Mouse (Mus musculus) forebrain, embryonic 14.5 days (tissue): ENCODE results near the gene Itgb3bp. TPM values are rescaled to one million over a fixed set of nuclear protein-coding genes. Genes with fewer than 3 reads are reported as not detected.

Experiments
- ATAC-seq: fragments of 200-750 bp; cut with Nextera tagmentation; 2 replicates; pipeline ENCODE4 v1.8.0; 2017; ENCODE audit warnings: mild to moderate bottlenecking, moderate library complexity
- DNase-seq: peaks from one replicate; pipeline ENCODE4 v3.0.0-alpha.2; 2015; ENCODE audit warnings: low spot score
- H3K27ac ChIP-seq: fragments of 300-500 bp; sonication (generic); 2 replicates; pipeline ENCODE4 v1.5.1; 2014; ENCODE audit warnings: low read depth, mild to moderate bottlenecking, control low read depth, low read length, moderate library complexity
- H3K27me3 ChIP-seq: fragments of 300-500 bp; sonication (generic); replicated peaks from 2 replicates; pipeline ENCODE4 v1.6.1; 2014; ENCODE audit warnings: low read length, control low read depth, mixed read lengths; ENCODE audit not compliant: control insufficient read depth, insufficient read depth
- H3K36me3 ChIP-seq: fragments of 300-500 bp; sonication (generic); 2 replicates; pipeline ENCODE4 v1.6.1; 2014; ENCODE audit warnings: low read length, control low read depth; ENCODE audit not compliant: control insufficient read depth, insufficient read depth
- H3K4me1 ChIP-seq: fragments of 300-500 bp; sonication (generic); 2 replicates; pipeline ENCODE4 v1.6.1; 2014; ENCODE audit warnings: antibody characterized with exemption, low read length, control low read depth; ENCODE audit not compliant: control insufficient read depth, insufficient read depth
- H3K4me2 ChIP-seq: fragments of 300-500 bp; sonication (generic); 2 replicates; pipeline ENCODE4 v1.6.1; 2014; ENCODE audit warnings: mild to moderate bottlenecking, control low read depth, low read length
- H3K4me3 ChIP-seq: fragments of 300-500 bp; sonication (generic); 2 replicates; pipeline ENCODE4 v1.5.1; 2014; ENCODE audit warnings: low read depth, low read length, control low read depth
- H3K9ac ChIP-seq: fragments of 300-500 bp; sonication (generic); 2 replicates; pipeline ENCODE4 v1.6.1; 2014; ENCODE audit warnings: mild to moderate bottlenecking, low read length, control low read depth, moderate library complexity
- H3K9me3 ChIP-seq: fragments of 300-500 bp; sonication (generic); replicated peaks from 2 replicates; pipeline ENCODE4 v1.6.1; 2016; ENCODE audit warnings: low read length, control low read depth, mixed read lengths; ENCODE audit not compliant: control insufficient read depth
- WGBS: fragments of 180-500 bp; shearing (Covaris S2); extraction: QIAGEN DNeasy Blood & Tissue Kit; methylation state at CpG from one replicate; pipeline ENCODE4 v1.1.7; 2014; 5-methylcytosine and 5-hydroxymethylcytosine counted together
- polyA plus RNA-seq: library from polyadenylated mRNA; unstranded; fragments of >200 nt; fragmentation: Nextera tagmentation; extraction: Ambion mirVana; gene quantifications from 2 replicates; pipeline ENCODE4 v1.2.1, GENCODE M21; 2014

The Itgb3bp gene
- polyA plus RNA-seq, 1 experiment from 2014 or later, result 27.2 TPM

DNA sequence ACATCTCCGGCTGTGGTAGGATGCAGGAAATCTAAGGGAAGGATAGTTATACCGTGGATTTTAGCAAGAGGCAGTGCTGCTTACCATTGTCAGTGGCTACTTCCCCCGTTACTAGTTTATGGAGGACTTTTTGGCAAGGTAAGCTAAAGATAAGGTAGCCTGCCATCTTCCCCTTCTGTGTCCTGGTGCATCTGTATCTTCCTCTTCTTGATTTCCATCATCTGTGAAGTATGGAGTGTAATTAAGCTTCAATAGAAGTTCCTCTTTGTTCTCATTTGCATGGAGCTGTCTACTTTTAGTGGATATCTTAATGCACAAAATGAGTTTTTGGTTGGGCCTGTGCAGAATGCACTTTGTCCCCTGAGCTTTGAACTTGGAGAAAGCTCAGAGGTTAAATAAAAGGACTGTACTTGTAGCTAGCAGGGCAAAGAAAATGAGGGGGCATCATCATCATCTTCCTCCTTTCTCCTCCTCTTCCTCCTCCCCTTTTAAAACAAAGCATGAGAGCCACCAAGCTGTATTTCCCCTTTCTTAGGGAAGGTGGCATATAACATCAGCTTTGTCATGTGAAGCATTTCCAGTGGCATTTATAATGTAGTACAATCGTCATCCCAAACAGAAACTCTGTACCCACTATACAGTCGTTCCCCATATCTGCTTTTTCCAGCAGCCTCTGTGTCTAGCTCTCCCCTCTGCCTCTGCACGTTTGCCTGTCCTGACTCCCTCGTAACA lies 28.6 kb upstream of the Itgb3bp start:
- Histone ChIP-seq H3K4me2 (no peak overlapping the region), H3K4me1 (no peaks in the 10 kb centered on the region), H3K9me3 (no peaks in the 10 kb centered on the region), H3K9ac (no peak overlapping the region), H3K27me3 (no peaks in the 10 kb centered on the region), H3K27ac (no peak overlapping the region), H3K4me3 (no peak overlapping the region), H3K36me3 (no peaks in the 10 kb centered on the region)
- 78% methylated on average over 7 of the region's 7 CpGs for WGBS
- ATAC-seq, result no peak
- no peak for DNase-seq

DNA sequence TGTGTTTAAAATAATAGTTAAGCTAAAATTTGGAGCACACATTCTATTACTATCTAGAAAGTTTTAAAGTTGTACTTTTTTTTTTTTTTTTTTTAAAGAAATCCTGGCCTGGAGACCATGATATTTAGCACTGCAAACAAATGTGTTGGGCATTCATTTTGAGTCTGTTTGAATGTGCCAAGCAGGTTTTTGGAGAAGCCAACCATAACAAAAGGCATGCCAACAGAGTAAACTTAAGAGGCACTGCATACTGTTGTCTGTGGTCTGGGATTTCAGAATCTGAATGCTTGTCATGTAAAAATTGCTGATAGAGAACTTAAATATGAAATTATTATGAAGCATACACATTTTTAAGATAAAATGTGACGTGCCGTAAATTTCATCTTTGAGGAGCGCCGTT lies 27.6 kb upstream of the Itgb3bp start:
- no peaks in the 10 kb centered on the region for H3K36me3 ChIP-seq
- WGBS, result 95% methylated on average over 4 of the region's 4 CpGs
- H3K4me1 ChIP-seq, result no peaks in the 10 kb centered on the region
- H3K4me2 ChIP-seq, result no peak overlapping the region
- no peak overlapping the region for H3K27ac ChIP-seq
- H3K4me3 ChIP-seq, result no peak overlapping the region
- no peaks in the 10 kb centered on the region for H3K9me3 ChIP-seq
- H3K27me3 ChIP-seq, result no peaks in the 10 kb centered on the region
- DNase-seq (no peak), ATAC-seq (no peak)
- no peak overlapping the region for H3K9ac ChIP-seq

DNA sequence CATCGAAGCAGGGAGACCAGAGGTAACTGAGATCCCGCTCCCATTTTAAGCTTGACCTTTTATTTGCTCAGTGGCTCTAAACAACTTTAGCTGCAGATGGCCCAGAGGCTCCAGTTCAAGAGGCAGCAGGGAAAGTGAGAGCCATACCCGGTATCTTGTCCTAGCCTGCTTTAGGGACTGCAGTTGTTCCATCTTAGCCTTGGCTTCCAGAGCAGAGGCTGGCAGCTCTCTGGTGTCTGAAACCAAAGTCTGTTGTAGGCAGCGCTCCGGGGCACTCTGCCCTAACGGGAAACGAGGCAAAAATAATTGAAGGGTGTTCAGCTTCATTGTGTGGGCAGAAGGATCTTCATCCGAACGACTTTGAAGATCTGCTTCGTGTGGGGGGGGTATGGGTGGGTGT lies 25.8 kb upstream of the Itgb3bp start:
- 71% methylated on average over 10 of the region's 10 CpGs for WGBS
- H3K27me3 ChIP-seq, result no peaks in the 10 kb centered on the region

GRCm38 (mm10) chr4:99953904-99954303 lies 24.3 kb upstream of the Itgb3bp start:
- Histone ChIP-seq H3K4me3 (no peak overlapping the region), H3K27ac (no peak overlapping the region), H3K9me3 (no peaks in the 10 kb centered on the region), H3K27me3 (no peaks in the 10 kb centered on the region), H3K36me3 (no peaks in the 10 kb centered on the region), H3K4me2 (no peak overlapping the region), H3K4me1 (no peaks in the 10 kb centered on the region), H3K9ac (no peak overlapping the region)
- WGBS, result 97% methylated on average over 2 of the region's 2 CpGs
- ATAC-seq (no peak), DNase-seq (no peak)

More for the DNA sequence above, 25.8 kb upstream of the Itgb3bp start:
- H3K27ac ChIP-seq, result no peak overlapping the region
- H3K9me3 ChIP-seq, result no peaks in the 10 kb centered on the region
- H3K4me2 ChIP-seq, result no peak overlapping the region
- no peak overlapping the region for H3K4me3 ChIP-seq
- ATAC-seq, result no peak
- no peaks in the 10 kb centered on the region for H3K4me1 ChIP-seq
- no peak for DNase-seq
- no peak overlapping the region for H3K9ac ChIP-seq
- H3K36me3 ChIP-seq, result no peaks in the 10 kb centered on the region

- no peaks in the 10 kb centered on the region for H3K27me3 ChIP-seq
- no peaks in the 10 kb centered on the region for H3K9me3 ChIP-seq
- no peaks in the 10 kb centered on the region for H3K36me3 ChIP-seq
- WGBS, result 100% methylated on average over 1 of the region's 1 CpGs
- no peak overlapping the region for H3K4me2 ChIP-seq
- no peak overlapping the region for H3K4me3 ChIP-seq
- H3K27ac ChIP-seq, result no peak overlapping the region
- H3K4me1 ChIP-seq, result no peaks in the 10 kb centered on the region
- H3K9ac ChIP-seq, result no peak overlapping the region
- ATAC-seq, result no peak
- DNase-seq, result no peak
Observed at GRCm38 (mm10) chr4:99947896-99948295, 18.3 kb upstream of the Itgb3bp start.

DNA sequence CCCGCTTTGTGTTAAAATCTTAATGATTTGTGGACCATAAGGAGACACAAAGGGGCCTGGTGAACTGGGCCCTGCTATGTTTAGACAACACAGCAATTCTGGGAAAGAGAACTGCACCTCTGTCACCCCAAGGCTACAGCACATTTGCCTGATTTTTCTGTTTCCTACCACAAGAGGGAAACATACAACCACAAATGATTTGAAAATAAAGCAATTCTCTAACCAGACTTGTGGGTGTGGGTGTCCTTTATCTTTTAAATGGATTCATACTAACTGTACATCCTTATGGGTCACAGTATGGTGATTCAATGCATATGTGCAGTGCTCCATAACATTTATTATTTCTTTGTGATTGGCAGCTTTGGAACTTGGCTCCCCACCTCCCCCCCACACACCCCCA lies 17.6 kb upstream of the Itgb3bp start:
- Histone ChIP-seq H3K27me3 (no peaks in the 10 kb centered on the region), H3K27ac (no peak overlapping the region), H3K9me3 (no peaks in the 10 kb centered on the region), H3K4me3 (no peak overlapping the region), H3K4me1 (no peaks in the 10 kb centered on the region), H3K36me3 (no peaks in the 10 kb centered on the region), H3K9ac (no peak overlapping the region), H3K4me2 (no peak overlapping the region)
- DNase-seq, result peak; percentile 72
- 0 out of 2 replicates have a peak, but pooled peaks have one; percentile 34 for ATAC-seq
- 93% methylated on average over 1 of the region's 1 CpGs for WGBS

DNA sequence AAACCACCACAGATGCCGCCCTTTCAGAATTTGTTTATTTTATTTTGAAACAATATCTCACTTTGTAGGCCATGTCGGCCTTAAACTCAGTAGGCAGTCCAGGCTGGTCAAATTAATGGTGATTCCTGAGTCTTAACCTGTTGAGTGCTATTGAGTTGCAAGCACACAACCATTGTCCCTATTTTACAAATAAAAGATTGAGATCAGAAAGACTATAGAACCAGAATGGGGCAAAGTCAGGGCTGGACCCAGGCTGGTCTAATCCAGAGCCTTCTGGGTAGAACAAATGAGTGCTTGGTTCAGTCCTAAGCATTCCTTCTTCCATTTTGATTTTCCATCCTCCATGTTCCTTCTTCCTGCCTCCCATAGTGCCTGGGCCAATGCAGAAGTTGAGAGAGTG lies 16.9 kb upstream of the Itgb3bp start:
- no peak overlapping the region for H3K9ac ChIP-seq
- H3K4me2 ChIP-seq, result no peak overlapping the region
- H3K9me3 ChIP-seq, result no peaks in the 10 kb centered on the region
- H3K36me3 ChIP-seq, result no peaks in the 10 kb centered on the region
- DNase-seq (no peak), ATAC-seq (no peak)
- no peak overlapping the region for H3K4me3 ChIP-seq
- 86% methylated on average over 2 of the region's 2 CpGs for WGBS
- no peaks in the 10 kb centered on the region for H3K4me1 ChIP-seq
- H3K27me3 ChIP-seq, result no peaks in the 10 kb centered on the region
- no peak overlapping the region for H3K27ac ChIP-seq

DNA sequence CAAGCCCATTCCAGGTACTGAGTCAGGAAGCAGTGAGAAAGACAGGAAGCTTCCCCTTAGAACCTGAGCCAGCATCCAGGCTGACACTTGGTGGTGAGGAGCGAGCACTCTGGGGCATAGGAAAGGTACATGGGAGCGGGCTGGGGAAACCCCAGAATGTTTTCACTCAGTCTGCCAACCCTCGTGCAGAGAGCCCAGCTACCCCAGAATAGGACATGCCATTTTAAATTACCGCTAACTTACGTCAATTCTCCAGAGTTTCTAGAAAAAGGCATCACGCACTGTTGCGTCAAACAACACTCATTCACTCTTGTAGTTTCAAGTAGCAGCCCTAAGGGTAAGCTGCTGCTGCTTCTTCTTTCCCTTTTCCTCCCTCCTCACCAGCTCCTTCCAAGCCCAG lies 15.4 kb upstream of the Itgb3bp start:
- no peaks in the 10 kb centered on the region for H3K27me3 ChIP-seq
- H3K9ac ChIP-seq, result no peak overlapping the region
- no peak overlapping the region for H3K27ac ChIP-seq
- 91% methylated on average over 7 of the region's 7 CpGs for WGBS
- no peak for ATAC-seq
- DNase-seq, result no peak
- no peaks in the 10 kb centered on the region for H3K36me3 ChIP-seq
- no peak overlapping the region for H3K4me3 ChIP-seq
- H3K4me1 ChIP-seq, result no peaks in the 10 kb centered on the region
- H3K4me2 ChIP-seq, result no peak overlapping the region
- H3K9me3 ChIP-seq, result no peaks in the 10 kb centered on the region

DNA sequence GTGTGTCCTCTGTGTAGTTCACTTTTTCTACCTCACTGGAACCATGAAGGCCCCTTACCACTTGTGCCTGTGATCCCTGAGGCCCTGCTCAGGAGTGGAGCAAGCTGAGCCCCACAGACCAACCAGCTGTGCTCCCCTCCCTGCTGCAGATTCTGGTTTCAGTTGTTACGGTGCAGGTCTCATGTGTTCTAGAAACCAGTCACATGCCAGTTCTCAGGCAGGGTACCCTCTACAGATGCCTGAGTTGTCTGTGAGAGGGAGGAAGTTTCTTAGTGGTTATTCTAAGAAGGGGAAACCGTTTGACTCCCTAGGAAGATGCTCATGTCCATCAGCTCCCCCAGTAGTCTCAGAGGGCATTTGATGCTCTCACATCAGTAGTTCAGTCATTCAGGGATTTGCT lies 15.0 kb upstream of the Itgb3bp start:
- Histone ChIP-seq H3K27me3 (no peaks in the 10 kb centered on the region), H3K9me3 (no peaks in the 10 kb centered on the region), H3K4me2 (no peak overlapping the region), H3K4me3 (no peak overlapping the region), H3K4me1 (0 out of 2 replicates have a peak, but pooled peaks cover under 1% of the 10 kb centered on the region), H3K36me3 (no peaks in the 10 kb centered on the region), H3K27ac (no peak overlapping the region), H3K9ac (no peak overlapping the region)
- DNase-seq, result no peak
- ATAC-seq, result no peak
- WGBS, result 81% methylated on average over 2 of the region's 2 CpGs
